Mouse (Mus musculus): ENCODE data around the gene Bola3. TPM values are rescaled to one million over a fixed set of nuclear protein-coding genes. Genes with fewer than 3 reads are reported as not detected.

Bola3 gene
- 128 and 140 TPM in 2 replicates for polyA plus RNA-seq (2014; fragmentation: Nextera tagmentation; extraction: Ambion mirVana)

GRCm38 (mm10) chr6:83348873-83349272, at the start of gene Bola3:
Gene Bola3 (plus strand): TSS chr6:83349147.
- no peaks in the 10 kb centered on the region for H3K9me3 ChIP-seq (ENCODE audit: control insufficient read depth, low read length)
- peak; percentile 65; the same call in 1 of the 2 replicates for ATAC-seq (replicated peaks; ENCODE audit: low FRiP score)
- WGBS = 31% methylated on average over 6 of the region's 6 CpGs
- H3K27me3 ChIP-seq (ENCODE audit: control insufficient read depth, insufficient read depth, low read length) = no peaks in the 10 kb centered on the region
- H3K27ac ChIP-seq (ENCODE audit: low read depth, low read length) = no peak within 1 kb of the TSS
- H3K4me1 ChIP-seq (replicated peaks; ENCODE audit: control insufficient read depth, insufficient read depth, low read length) = peaks cover 8% of the 10 kb centered on the region
- no peaks in the 10 kb centered on the region for H3K36me3 ChIP-seq (ENCODE audit: control insufficient read depth, insufficient read depth, low read length)
- peak within 1 kb of the TSS; percentile 82 for H3K4me3 ChIP-seq (ENCODE audit: low read depth, low read length)
- no peak for DNase-seq (ENCODE audit: low spot score)
- peak within 1 kb of the TSS; percentile 88 for H3K4me2 ChIP-seq (ENCODE audit: low read depth, low read length, severe bottlenecking)
- peak within 1 kb of the TSS; percentile 95 for H3K9ac ChIP-seq (ENCODE audit: low read length)

GRCm38 (mm10) chr6:83300447-83301229, 48.3 kb upstream of the Bola3 start:
- Histone ChIP-seq H3K4me2 (ENCODE audit: low read depth, low read length, severe bottlenecking) (no peak overlapping the region), H3K27ac (ENCODE audit: low read depth, low read length) (no peak overlapping the region), H3K4me3 (ENCODE audit: low read depth, low read length) (no peak overlapping the region), H3K4me1 (replicated peaks; ENCODE audit: control insufficient read depth, insufficient read depth, low read length) (no peaks in the 10 kb centered on the region), H3K27me3 (ENCODE audit: control insufficient read depth, insufficient read depth, low read length) (no peaks in the 10 kb centered on the region), H3K9me3 (ENCODE audit: control insufficient read depth, low read length) (no peaks in the 10 kb centered on the region), H3K36me3 (ENCODE audit: control insufficient read depth, insufficient read depth, low read length) (no peaks in the 10 kb centered on the region), H3K9ac (ENCODE audit: low read length) (no peak overlapping the region)
- 85% methylated on average over 7 of the region's 7 CpGs for WGBS
- DNase-seq (ENCODE audit: low spot score) (no peak), ATAC-seq (replicated peaks; ENCODE audit: low FRiP score) (no peak)

DNA sequence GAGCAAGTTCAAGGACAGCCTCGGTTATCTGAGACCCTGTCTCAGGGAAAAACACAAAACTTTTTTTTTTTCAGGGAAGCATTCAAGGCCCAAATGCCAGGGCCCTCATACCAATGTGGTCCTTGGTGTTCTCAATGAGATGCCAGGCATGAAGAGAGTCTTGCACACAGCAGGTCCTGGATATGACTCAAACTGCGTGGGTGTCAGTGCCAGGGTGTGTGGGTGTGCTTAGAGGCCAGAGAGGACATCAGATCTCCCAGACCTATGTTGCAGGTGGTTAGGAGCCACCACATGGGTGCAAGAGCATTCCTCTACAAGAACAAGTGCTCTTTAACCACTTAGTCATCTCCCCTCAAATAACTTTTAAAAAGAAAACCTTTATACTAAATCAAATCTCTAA, 47.7 kb upstream of the Bola3 start:
- 85% methylated on average over 2 of the region's 2 CpGs for WGBS
- Histone ChIP-seq H3K4me2 (ENCODE audit: low read depth, low read length, severe bottlenecking) (no peak overlapping the region), H3K27ac (ENCODE audit: low read depth, low read length) (no peak overlapping the region), H3K9ac (ENCODE audit: low read length) (no peak overlapping the region), H3K9me3 (ENCODE audit: control insufficient read depth, low read length) (no peaks in the 10 kb centered on the region), H3K4me3 (ENCODE audit: low read depth, low read length) (no peak overlapping the region), H3K36me3 (ENCODE audit: control insufficient read depth, insufficient read depth, low read length) (no peaks in the 10 kb centered on the region), H3K27me3 (ENCODE audit: control insufficient read depth, insufficient read depth, low read length) (no peaks in the 10 kb centered on the region), H3K4me1 (replicated peaks; ENCODE audit: control insufficient read depth, insufficient read depth, low read length) (no peaks in the 10 kb centered on the region)
- no peak for DNase-seq (ENCODE audit: low spot score)
- no peak for ATAC-seq (replicated peaks; ENCODE audit: low FRiP score)

DNA sequence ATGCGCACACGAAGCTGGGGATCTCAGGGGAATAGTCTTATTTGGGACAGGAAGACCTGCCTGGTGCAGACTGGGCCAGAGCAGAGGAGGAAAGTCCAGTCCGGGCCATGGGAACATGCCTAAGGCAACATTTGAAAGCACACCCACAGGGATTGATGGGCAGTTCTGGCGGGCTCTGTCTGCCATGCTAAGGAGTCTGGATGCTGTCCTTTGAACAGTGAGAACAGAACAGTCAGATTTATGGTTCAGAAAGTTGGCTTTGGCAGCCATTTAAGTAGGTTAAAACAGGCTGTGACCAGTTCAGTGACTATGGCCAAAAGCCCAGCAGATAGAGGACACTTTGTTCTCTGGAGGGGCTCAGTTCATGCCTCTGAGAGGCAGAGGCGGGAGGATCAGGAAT, 46.7 kb upstream of the Bola3 start:
- Histone ChIP-seq H3K27me3 (ENCODE audit: control insufficient read depth, insufficient read depth, low read length) (no peaks in the 10 kb centered on the region), H3K4me2 (ENCODE audit: low read depth, low read length, severe bottlenecking) (no peak overlapping the region), H3K9ac (ENCODE audit: low read length) (no peak overlapping the region), H3K4me3 (ENCODE audit: low read depth, low read length) (no peak overlapping the region), H3K4me1 (replicated peaks; ENCODE audit: control insufficient read depth, insufficient read depth, low read length) (no peaks in the 10 kb centered on the region), H3K36me3 (ENCODE audit: control insufficient read depth, insufficient read depth, low read length) (no peaks in the 10 kb centered on the region; the same call in 1 of the 2 replicates), H3K9me3 (ENCODE audit: control insufficient read depth, low read length) (no peaks in the 10 kb centered on the region), H3K27ac (ENCODE audit: low read depth, low read length) (no peak overlapping the region)
- no peak for DNase-seq (ENCODE audit: low spot score)
- no peak for ATAC-seq (replicated peaks; ENCODE audit: low FRiP score)
- 84% methylated on average over 5 of the region's 5 CpGs for WGBS

DNA sequence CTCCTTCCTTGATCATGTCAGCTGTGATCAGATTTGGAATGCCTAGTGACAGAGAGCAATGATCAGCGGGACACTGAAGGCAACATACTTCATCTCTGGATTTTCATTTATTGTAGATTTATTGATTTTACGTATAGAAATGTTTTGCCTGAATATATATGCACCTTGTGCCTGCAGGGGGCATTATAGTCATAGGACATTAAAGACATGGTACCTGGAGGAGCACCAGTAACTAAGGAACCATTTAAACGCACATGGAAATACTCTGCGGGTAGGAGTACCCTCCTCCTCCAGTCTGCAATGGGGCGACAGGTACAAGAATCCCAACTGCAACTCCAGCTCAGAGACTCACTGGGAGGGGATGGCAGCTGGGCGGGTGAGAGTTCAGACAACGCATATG, 39.9 kb upstream of the Bola3 start:
- 95% methylated on average over 7 of the region's 7 CpGs for WGBS
- H3K36me3 ChIP-seq (ENCODE audit: control insufficient read depth, insufficient read depth, low read length) = no peaks in the 10 kb centered on the region; the same call in 1 of the 2 replicates
- H3K4me1 ChIP-seq (replicated peaks; ENCODE audit: control insufficient read depth, insufficient read depth, low read length) = no peaks in the 10 kb centered on the region
- H3K4me2 ChIP-seq (ENCODE audit: low read depth, low read length, severe bottlenecking) = no peak overlapping the region
- H3K4me3 ChIP-seq (ENCODE audit: low read depth, low read length) = no peak overlapping the region
- no peak for DNase-seq (ENCODE audit: low spot score)
- no peaks in the 10 kb centered on the region for H3K27me3 ChIP-seq (ENCODE audit: control insufficient read depth, insufficient read depth, low read length)
- H3K27ac ChIP-seq (ENCODE audit: low read depth, low read length) = no peak overlapping the region
- no peaks in the 10 kb centered on the region for H3K9me3 ChIP-seq (ENCODE audit: control insufficient read depth, low read length)
- H3K9ac ChIP-seq (ENCODE audit: low read length) = no peak overlapping the region
- no peak for ATAC-seq (replicated peaks; ENCODE audit: low FRiP score)

GRCm38 (mm10) chr6:83311206-83311605, 37.7 kb upstream of the Bola3 start:
- DNase-seq (ENCODE audit: low spot score) (no peak), ATAC-seq (replicated peaks; ENCODE audit: low FRiP score) (no peak)
- H3K4me2 ChIP-seq (ENCODE audit: low read depth, low read length, severe bottlenecking) = no peak overlapping the region
- peaks cover 6% of the 10 kb centered on the region for H3K4me1 ChIP-seq (replicated peaks; ENCODE audit: control insufficient read depth, insufficient read depth, low read length)
- H3K36me3 ChIP-seq (ENCODE audit: control insufficient read depth, insufficient read depth, low read length) = no peaks in the 10 kb centered on the region; the same call in 1 of the 2 replicates
- H3K4me3 ChIP-seq (ENCODE audit: low read depth, low read length) = no peak overlapping the region
- WGBS = 95% methylated on average over 11 of the region's 11 CpGs
- no peaks in the 10 kb centered on the region for H3K9me3 ChIP-seq (ENCODE audit: control insufficient read depth, low read length)
- no peak overlapping the region for H3K9ac ChIP-seq (ENCODE audit: low read length)
- H3K27me3 ChIP-seq (ENCODE audit: control insufficient read depth, insufficient read depth, low read length) = no peaks in the 10 kb centered on the region
- no peak overlapping the region for H3K27ac ChIP-seq (ENCODE audit: low read depth, low read length)

- 95% methylated on average over 7 of the region's 7 CpGs for WGBS
- ATAC-seq (replicated peaks; ENCODE audit: low FRiP score) (no peak), DNase-seq (ENCODE audit: low spot score) (no peak)
- no peaks in the 10 kb centered on the region; the same call in 1 of the 2 replicates for H3K36me3 ChIP-seq (ENCODE audit: control insufficient read depth, insufficient read depth, low read length)
- no peak overlapping the region for H3K27ac ChIP-seq (ENCODE audit: low read depth, low read length)
- H3K9me3 ChIP-seq (ENCODE audit: control insufficient read depth, low read length) = no peaks in the 10 kb centered on the region
- H3K9ac ChIP-seq (ENCODE audit: low read length) = no peak overlapping the region
- no peak overlapping the region for H3K4me2 ChIP-seq (ENCODE audit: low read depth, low read length, severe bottlenecking)
- H3K27me3 ChIP-seq (ENCODE audit: control insufficient read depth, insufficient read depth, low read length) = no peaks in the 10 kb centered on the region
- no peak overlapping the region for H3K4me3 ChIP-seq (ENCODE audit: low read depth, low read length)
- peaks cover 8% of the 10 kb centered on the region for H3K4me1 ChIP-seq (replicated peaks; ENCODE audit: control insufficient read depth, insufficient read depth, low read length)
Observed at GRCm38 (mm10) chr6:83312021-83312420, 36.9 kb upstream of the Bola3 start.

- no peak for DNase-seq (ENCODE audit: low spot score)
- H3K27me3 ChIP-seq (ENCODE audit: control insufficient read depth, insufficient read depth, low read length) = no peaks in the 10 kb centered on the region
- WGBS = 95% methylated on average over 8 of the region's 8 CpGs
Observed at GRCm38 (mm10) chr6:83312514-83312913, 36.4 kb upstream of the Bola3 start.

GRCm38 (mm10) chr6:83315293-83315692, 33.7 kb upstream of the Bola3 start:
- H3K36me3 ChIP-seq (ENCODE audit: control insufficient read depth, insufficient read depth, low read length) = no peaks in the 10 kb centered on the region; the same call in 1 of the 2 replicates
- no peak overlapping the region; the same call in 1 of the 2 replicates for H3K9ac ChIP-seq (ENCODE audit: low read length)
- H3K9me3 ChIP-seq (ENCODE audit: control insufficient read depth, low read length) = no peaks in the 10 kb centered on the region
- no peak overlapping the region for H3K27ac ChIP-seq (ENCODE audit: low read depth, low read length)
- H3K4me3 ChIP-seq (ENCODE audit: low read depth, low read length) = no peak overlapping the region
- ATAC-seq (replicated peaks; ENCODE audit: low FRiP score) (no peak), DNase-seq (ENCODE audit: low spot score) (no peak)
- peaks cover 8% of the 10 kb centered on the region for H3K4me1 ChIP-seq (replicated peaks; ENCODE audit: control insufficient read depth, insufficient read depth, low read length)
- peak overlapping the region; percentile 72; the same call in 1 of the 2 replicates for H3K4me2 ChIP-seq (ENCODE audit: low read depth, low read length, severe bottlenecking)
- no peaks in the 10 kb centered on the region for H3K27me3 ChIP-seq (ENCODE audit: control insufficient read depth, insufficient read depth, low read length)

More at GRCm38 (mm10) chr6:83312514-83312913, 36.4 kb upstream of the Bola3 start:
- Histone ChIP-seq H3K9me3 (ENCODE audit: control insufficient read depth, low read length) (no peaks in the 10 kb centered on the region), H3K4me3 (ENCODE audit: low read depth, low read length) (no peak overlapping the region), H3K4me1 (replicated peaks; ENCODE audit: control insufficient read depth, insufficient read depth, low read length) (peaks cover 8% of the 10 kb centered on the region), H3K36me3 (ENCODE audit: control insufficient read depth, insufficient read depth, low read length) (no peaks in the 10 kb centered on the region; the same call in 1 of the 2 replicates), H3K4me2 (ENCODE audit: low read depth, low read length, severe bottlenecking) (no peak overlapping the region), H3K27ac (ENCODE audit: low read depth, low read length) (no peak overlapping the region), H3K9ac (ENCODE audit: low read length) (no peak overlapping the region)
- ATAC-seq (replicated peaks; ENCODE audit: low FRiP score) = no peak
